Mouse (Mus musculus): ENCODE measurements around the gene Usp1.
"Not testable (repeated sequence)": the region's sequence is repeated elsewhere in the genome, so short reads cannot be mapped to it uniquely, and the experiment has no call there.

Usp1 gene

GRCm38 (mm10) chr4:98923568-98924070 lies at the start of gene Usp1:
Usp1 (plus strand) TSS chr4:98923810.
- DNase-seq (ENCODE audit: low spot score) = peak; percentile 84

GRCm38 (mm10) chr4:98882706-98883105 lies 40.9 kb upstream of the Usp1 start:
- no peak for DNase-seq (ENCODE audit: low spot score)

GRCm38 (mm10) chr4:98886377-98886776 lies 37.2 kb upstream of the Usp1 start:
- no peak for DNase-seq (ENCODE audit: low spot score)

- peak; percentile 49 for DNase-seq (ENCODE audit: low spot score)
These were observed 36.5 kb upstream of the Usp1 start for GRCm38 (mm10) chr4:98887148-98887547.

GRCm38 (mm10) chr4:98910246-98910645 lies 13.4 kb upstream of the Usp1 start:
- no peak for DNase-seq (ENCODE audit: low spot score)

- DNase-seq (ENCODE audit: low spot score) = no peak
These were observed 5.9 kb upstream of the Usp1 start for GRCm38 (mm10) chr4:98917724-98918123.

GRCm38 (mm10) chr4:98918204-98918603 lies 5.4 kb upstream of the Usp1 start:
- DNase-seq (ENCODE audit: low spot score) = no peak

GRCm38 (mm10) chr4:98920896-98921295 lies 2.7 kb upstream of the Usp1 start:
- DNase-seq (ENCODE audit: low spot score) = no peak

GRCm38 (mm10) chr4:98922061-98922642 lies 1.5 kb upstream of the Usp1 start:
- no peak for DNase-seq (ENCODE audit: low spot score)

- DNase-seq (ENCODE audit: low spot score) = peak; percentile 91
These were observed 705 bp upstream of the Usp1 start for GRCm38 (mm10) chr4:98922643-98923567.

- DNase-seq (ENCODE audit: low spot score) = no peak
These were observed 678 bp downstream of the Usp1 start for GRCm38 (mm10) chr4:98924071-98924905.

GRCm38 (mm10) chr4:98924906-98925178 lies 1.2 kb downstream of the Usp1 start:
- DNase-seq (ENCODE audit: low spot score) = no peak

GRCm38 (mm10) chr4:98925250-98925781 lies 1.7 kb downstream of the Usp1 start:
- DNase-seq (ENCODE audit: low spot score) = no peak

GRCm38 (mm10) chr4:98936036-98936435 lies 12.4 kb downstream of the Usp1 start:
- no peak for DNase-seq (ENCODE audit: low spot score)

- not testable (repeated sequence) for DNase-seq (ENCODE audit: low spot score)
These were observed 14.6 kb downstream of the Usp1 start for GRCm38 (mm10) chr4:98938210-98938609.

GRCm38 (mm10) chr4:98950563-98950962 lies 27.0 kb downstream of the Usp1 start:
- no peak for DNase-seq (ENCODE audit: low spot score)

GRCm38 (mm10) chr4:98955986-98956385 lies 32.4 kb downstream of the Usp1 start:
- DNase-seq (ENCODE audit: low spot score) = no peak

- no peak for DNase-seq (ENCODE audit: low spot score)
These were observed 36.6 kb downstream of the Usp1 start for GRCm38 (mm10) chr4:98960243-98960642.

GRCm38 (mm10) chr4:98969946-98970345 lies 46.3 kb downstream of the Usp1 start:
- DNase-seq (ENCODE audit: low spot score) = no peak

- DNase-seq (ENCODE audit: low spot score) = no peak
These were observed 52.1 kb downstream of the Usp1 start for GRCm38 (mm10) chr4:98975741-98976140.

GRCm38 (mm10) chr4:98978288-98978687 lies 54.7 kb downstream of the Usp1 start:
- not testable (repeated sequence) for DNase-seq (ENCODE audit: low spot score)

GRCm38 (mm10) chr4:98978693-98979092 lies 55.1 kb downstream of the Usp1 start:
- DNase-seq (ENCODE audit: low spot score) = no peak
